11 mouse cellular contexts compared by ENCODE assay signal in genomic region chr10:128627398-128628317, GRCm38 (mm10). TPM values are rescaled to one million over a fixed set of nuclear protein-coding genes. Genes with fewer than 3 reads are reported as not detected.
DNase-seq lines count a peak whose midpoint lies in the region; ATAC-seq and TF ChIP-seq lines count a peak whose summit lies in the region.
"Had no signal": no experiment of that assay in that cellular context is flagged by ENCODE, and none has a peak within 500 bp of the region (broad histone marks: within the 10 kb centered on the region; RNA-seq: fewer than 3 reads in every experiment).

No protein-coding gene starts in this region.

- H3K4me3 ChIP-seq in cerebellum, adult 2 months (replicated peaks; ENCODE audit: insufficient read depth, low read depth, low read length): no peak overlapping the region
- H3K4me3 ChIP-seq in hindbrain, postnatal 0 days (ENCODE audit: low read length): no peak overlapping the region
- H3K4me3 ChIP-seq in hindbrain, embryonic 13.5 days: no peak overlapping the region
- no peak overlapping the region for H3K4me3 ChIP-seq in liver, embryonic 14.5 days (ENCODE audit: insufficient read depth in 1 of 2, low read depth in 2 of 2, low read length in 2 of 2)
- H3K4me3 ChIP-seq in heart, adult 2 months: no peak overlapping the region

- H3K27me3 ChIP-seq in cerebellum, adult 2 months (ENCODE audit: control insufficient read depth, insufficient read depth, low read length): no peaks in the 10 kb centered on the region
- no peaks in the 10 kb centered on the region for H3K27me3 ChIP-seq in hindbrain, postnatal 0 days (ENCODE audit: insufficient read depth, low read length)
- no peaks in the 10 kb centered on the region for H3K27me3 ChIP-seq in hindbrain, embryonic 13.5 days
- H3K27me3 ChIP-seq in liver, embryonic 14.5 days (ENCODE audit: control insufficient read depth, insufficient read depth, low read length): no peaks in the 10 kb centered on the region
- no peaks in the 10 kb centered on the region for H3K27me3 ChIP-seq in heart, adult 2 months (ENCODE audit: control insufficient read depth, insufficient read depth, low read length)
- H3K27me3 ChIP-seq: embryonic facial prominence, embryonic 12.5 days had no signal

- no peak for ATAC-seq in hindbrain, postnatal 0 days
- ATAC-seq in hindbrain, embryonic 13.5 days (ENCODE audit: low FRiP score): no peak
- ATAC-seq in liver, embryonic 14.5 days (ENCODE audit: insufficient read depth): peak; percentile 21

- no peaks in the 10 kb centered on the region for H3K9me3 ChIP-seq in hindbrain, postnatal 0 days (ENCODE audit: low read length)
- H3K9me3 ChIP-seq in hindbrain, embryonic 13.5 days: no peaks in the 10 kb centered on the region
- no peaks in the 10 kb centered on the region for H3K9me3 ChIP-seq in liver, embryonic 14.5 days (ENCODE audit: control insufficient read depth, low read length)
- H3K9me3 ChIP-seq: embryonic facial prominence, embryonic 12.5 days; forebrain, embryonic 10.5 days had no signal

- TF ChIP-seq EP300 in liver, embryonic 14.5 days (IDR thresholded peaks at IDR 0.05; ENCODE audit: low read depth): peak; percentile 82
- TF ChIP-seq EP300 in heart, adult 2 months (IDR thresholded peaks at IDR 0.05; ENCODE audit: insufficient read depth, low read depth, low read length): no peak

- intact Hi-C loops in heart, adult 2 months (cut with DNase I): loop anchor here (5.0 to 10.0 kb wide), 3 partner anchors 75 to 325 kb away; partner anchors contain the start of genes Gdf11 and Pan2

- H3K79me2 ChIP-seq in heart, adult 2 months (replicated peaks; ENCODE audit: control insufficient read depth, insufficient read depth, low read length): no peaks in the 10 kb centered on the region

- H3K27ac ChIP-seq in cerebellum, adult 2 months (ENCODE audit: insufficient read depth, low read length): no peak overlapping the region
- H3K27ac ChIP-seq in hindbrain, postnatal 0 days: peak overlapping the region; percentile 83; the same call in 1 of the 2 replicates
- no peak overlapping the region; the same call in 1 of the 2 replicates for H3K27ac ChIP-seq in hindbrain, embryonic 13.5 days
- H3K27ac ChIP-seq in liver, embryonic 14.5 days: no peak overlapping the region; the same call in 1 of the 2 replicates
- H3K27ac ChIP-seq in heart, adult 2 months: no peak overlapping the region
- H3K27ac ChIP-seq: embryonic facial prominence, embryonic 12.5 days had no signal

- WGBS in cerebellum, adult 2 months: 91% methylated on average over 10 of the region's 10 CpGs
- 87% methylated on average over 10 of the region's 10 CpGs for WGBS in hindbrain, postnatal 0 days
- WGBS in hindbrain, embryonic 13.5 days: 91% methylated on average over 10 of the region's 10 CpGs
- WGBS in liver, embryonic 14.5 days (ENCODE audit: insufficient replicate concordance): 55% methylated on average over 10 of the region's 10 CpGs
- WGBS in heart, adult 2 months: 65% methylated on average over 10 of the region's 10 CpGs

- peaks cover 5% of the 10 kb centered on the region for H3K4me1 ChIP-seq in cerebellum, adult 2 months (ENCODE audit: control insufficient read depth, insufficient read depth, low read length)
- no peaks in the 10 kb centered on the region for H3K4me1 ChIP-seq in hindbrain, postnatal 0 days (ENCODE audit: insufficient read depth, low read length)
- peaks cover 12% of the 10 kb centered on the region for H3K4me1 ChIP-seq in hindbrain, embryonic 13.5 days (replicated peaks)
- peaks cover 44 to 46% of the 10 kb centered on the region in 2 experiments for H3K4me1 ChIP-seq in liver, embryonic 14.5 days (replicated peaks; ENCODE audit: control insufficient read depth in 2 of 2, insufficient read depth in 2 of 2, low read length in 1 of 2)
- peaks cover 3% of the 10 kb centered on the region for H3K4me1 ChIP-seq in heart, adult 2 months (ENCODE audit: control insufficient read depth, insufficient read depth, low read length)

- peak; percentile 58 for DNase-seq in cerebellum, adult 11-12 months
- DNase-seq in cerebellum, adult 2 months: no peak
- DNase-seq in hindbrain, postnatal 0 days (ENCODE audit: low spot score): no peak
- DNase-seq in c-Kit-positive CD71-positive TER-119-negative erythroid progenitor cells, embryonic 14.5 days (ENCODE audit: low read depth): peak; percentile 55
- peak; percentile 56 to 66 (median 60) for DNase-seq in liver, embryonic 14.5 days (ENCODE audit: low read depth in 3 of 3, low spot score in 3 of 3)
- DNase-seq in heart, adult 2 months: no peak
- no peak for DNase-seq in urinary bladder, postnatal 25 days (ENCODE audit: low spot score)

- no peak overlapping the region for H3K9ac ChIP-seq in hindbrain, postnatal 0 days (replicated peaks; ENCODE audit: low read length)
- no peak overlapping the region for H3K9ac ChIP-seq in hindbrain, embryonic 13.5 days
- H3K9ac ChIP-seq in liver, embryonic 14.5 days (replicated peaks): no peak overlapping the region
- no peak overlapping the region for H3K9ac ChIP-seq in heart, adult 2 months (ENCODE audit: low read depth, low read length)
- H3K9ac ChIP-seq: embryonic facial prominence, embryonic 12.5 days had no signal

- H3K4me2 ChIP-seq in hindbrain, postnatal 0 days (ENCODE audit: low read depth, low read length): no peak overlapping the region
- no peak overlapping the region for H3K4me2 ChIP-seq in hindbrain, embryonic 13.5 days
- H3K4me2 ChIP-seq in liver, embryonic 14.5 days (ENCODE audit: low read depth): no peak overlapping the region

- peaks cover 6% of the 10 kb centered on the region for H3K36me3 ChIP-seq in hindbrain, postnatal 0 days (ENCODE audit: insufficient read depth, low read length)
- H3K36me3 ChIP-seq in hindbrain, embryonic 13.5 days: peaks cover 28% of the 10 kb centered on the region
- peaks cover 25% of the 10 kb centered on the region for H3K36me3 ChIP-seq in liver, embryonic 14.5 days (replicated peaks; ENCODE audit: control insufficient read depth, insufficient read depth, low read depth)
- peaks cover 5% of the 10 kb centered on the region for H3K36me3 ChIP-seq in heart, adult 2 months (ENCODE audit: control insufficient read depth, insufficient read depth, low read length)

- no peak for TF ChIP-seq POLR2A in cerebellum, adult 2 months (IDR thresholded peaks at IDR 0.05; ENCODE audit: borderline replicate concordance, insufficient read depth, low read length)
- no peak for TF ChIP-seq POLR2A in heart, adult 2 months (IDR thresholded peaks at IDR 0.05; ENCODE audit: insufficient read depth, low read depth, low read length)

- TF ChIP-seq CTCF in cerebellum, adult 2 months (IDR thresholded peaks at IDR 0.05; ENCODE audit: borderline replicate concordance, insufficient read depth, low read depth, low read length): no peak
- no peak for TF ChIP-seq CTCF in hindbrain, postnatal 0 days (IDR thresholded peaks at IDR 0.05; ENCODE audit: low read depth)
- TF ChIP-seq CTCF in liver, embryonic 14.5 days (IDR thresholded peaks at IDR 0.05; ENCODE audit: low read depth): no peak
- no peak for TF ChIP-seq CTCF in heart, adult 2 months (IDR thresholded peaks at IDR 0.05)

RNA-seq across cellular contexts. Expression of gene Rps26, which starts 1.1 kb away (rescaled TPM):
- 303 and 334 TPM in 2 replicates for polyA plus RNA-seq in cerebellum, adult 2 months (2012; rRNA removed)
- 1,199 and 1,407 TPM in 2 replicates for total RNA-seq in hindbrain, postnatal 0 days (2014; rRNA removed)
- polyA plus RNA-seq in hindbrain, postnatal 0 days (2015; fragmentation: Nextera tagmentation; extraction: Ambion mirVana): 399 and 422 TPM in 2 replicates
- polyA plus RNA-seq in hindbrain, embryonic 13.5 days (2015; fragmentation: Nextera tagmentation; extraction: Ambion mirVana): 482 and 485 TPM in 2 replicates
- polyA plus RNA-seq in liver, embryonic 14.5 days (2012; rRNA removed): 867 and 921 TPM in 2 replicates
- 643 and 646 TPM in 2 replicates for polyA plus RNA-seq in liver, embryonic 14.5 days (2014; fragmentation: Nextera tagmentation; extraction: Ambion mirVana)
- 100 to 1,000 TPM; 229 to 279 TPM for total RNA-seq in heart, adult 2 months (2021)
- 315 and 337 TPM in 2 replicates for polyA plus RNA-seq in heart, adult 2 months (2012; rRNA removed)

RNA-seq across cellular contexts. Expression of gene Ikzf4, which starts 18.1 kb away (rescaled TPM):
- 8.5 and 9.6 TPM in 2 replicates for polyA plus RNA-seq in cerebellum, adult 2 months (2012; rRNA removed)
- 11.0 and 90.5 TPM in 2 replicates for total RNA-seq in hindbrain, postnatal 0 days (2014; rRNA removed)
- polyA plus RNA-seq in hindbrain, postnatal 0 days (2015; fragmentation: Nextera tagmentation; extraction: Ambion mirVana): 8.6 and 9.8 TPM in 2 replicates
- 14.6 and 15.2 TPM in 2 replicates for polyA plus RNA-seq in hindbrain, embryonic 13.5 days (2015; fragmentation: Nextera tagmentation; extraction: Ambion mirVana)
- polyA plus RNA-seq in liver, embryonic 14.5 days (2012; rRNA removed): 0.13 and 0.18 TPM in 2 replicates
- polyA plus RNA-seq in liver, embryonic 14.5 days (2014; fragmentation: Nextera tagmentation; extraction: Ambion mirVana): 0.05 TPM in 1 of 2 replicates, not detected in the other
- 1 to 10 TPM in 1 of 2 experiments, under 1 TPM in 1; 0.97 to 1.8 TPM for total RNA-seq in heart, adult 2 months (2021)
- polyA plus RNA-seq in heart, adult 2 months (2012; rRNA removed): 0.88 TPM in 2 replicates
- polyA plus RNA-seq: macrophage had no signal

RNA-seq across cellular contexts. Expression of gene Erbb3, which starts 38.2 kb away (rescaled TPM):
- polyA plus RNA-seq in cerebellum, adult 2 months (2012; rRNA removed): 9.4 and 11.1 TPM in 2 replicates
- 1.3 and 1.7 TPM in 2 replicates for total RNA-seq in hindbrain, postnatal 0 days (2014; rRNA removed)
- 0.64 and 0.65 TPM in 2 replicates for polyA plus RNA-seq in hindbrain, postnatal 0 days (2015; fragmentation: Nextera tagmentation; extraction: Ambion mirVana)
- 3.0 and 3.5 TPM in 2 replicates for polyA plus RNA-seq in hindbrain, embryonic 13.5 days (2015; fragmentation: Nextera tagmentation; extraction: Ambion mirVana)
- 1.3 and 1.4 TPM in 2 replicates for polyA plus RNA-seq in liver, embryonic 14.5 days (2012; rRNA removed)
- 1.1 and 1.5 TPM in 2 replicates for polyA plus RNA-seq in liver, embryonic 14.5 days (2014; fragmentation: Nextera tagmentation; extraction: Ambion mirVana)
- 1 to 10 TPM; 6.3 to 8.2 TPM for total RNA-seq in heart, adult 2 months (2021)
- polyA plus RNA-seq in heart, adult 2 months (2012; rRNA removed): 5.5 and 7.7 TPM in 2 replicates

RNA-seq across cellular contexts. Expression of gene Suox, which starts 46.2 kb away (rescaled TPM):
- 15.6 and 17.9 TPM in 2 replicates for polyA plus RNA-seq in cerebellum, adult 2 months (2012; rRNA removed)
- total RNA-seq in hindbrain, postnatal 0 days (2014; rRNA removed): 15.3 and 15.5 TPM in 2 replicates
- polyA plus RNA-seq in hindbrain, postnatal 0 days (2015; fragmentation: Nextera tagmentation; extraction: Ambion mirVana): 10.3 and 10.9 TPM in 2 replicates
- polyA plus RNA-seq in hindbrain, embryonic 13.5 days (2015; fragmentation: Nextera tagmentation; extraction: Ambion mirVana): 14.4 and 14.6 TPM in 2 replicates
- 8.1 and 8.6 TPM in 2 replicates for polyA plus RNA-seq in liver, embryonic 14.5 days (2012; rRNA removed)
- polyA plus RNA-seq in liver, embryonic 14.5 days (2014; fragmentation: Nextera tagmentation; extraction: Ambion mirVana): 7.6 and 9.9 TPM in 2 replicates
- 10 to 100 TPM; 25.6 to 26.6 TPM for total RNA-seq in heart, adult 2 months (2021)
- polyA plus RNA-seq in heart, adult 2 months (2012; rRNA removed): 21.8 and 37.9 TPM in 2 replicates

Comparison
In these comparisons a context has a peak if more than half of its experiments do, and no peak if none do; other contexts are left out.
1. DNase-seq: peak in cerebellum, adult 11-12 months (single experiment), c-Kit-positive CD71-positive TER-119-negative erythroid progenitor cells, embryonic 14.5 days (single experiment) and liver, embryonic 14.5 days (3 of 3); none in cerebellum, adult 2 months (0 of 2), hindbrain, postnatal 0 days (single experiment), heart, adult 2 months (0 of 2) and urinary bladder, postnatal 25 days (single experiment).